Mouse (Mus musculus) C2C12 (cell line): Measurements from ENCODE around the gene Tiprl.
A peak's percentile ranks its signal among the peaks of the same experiment; 100 is the strongest.

Source experiments
- CEBPB ChIP-seq: IDR thresholded peaks from one replicate; pipeline ENCODE4 v1.6.1; 2011; ENCODE audit warnings: low read depth, mild to moderate bottlenecking, control low read depth, moderate library complexity
- CTCF ChIP-seq: IDR thresholded peaks from one replicate; pipeline ENCODE4 v1.5.1; 2011; ENCODE audit not compliant: control insufficient read depth, insufficient read depth, insufficient read length
- FOSL1 ChIP-seq: IDR thresholded peaks from one replicate; pipeline ENCODE4 v1.8.0; 2011; ENCODE audit warnings: mild to moderate bottlenecking, low read length; ENCODE audit not compliant: poor library complexity, insufficient read depth, severe bottlenecking
- MAX ChIP-seq: IDR thresholded peaks from one replicate; pipeline ENCODE4 v1.6.1; 2011; ENCODE audit warnings: mild to moderate bottlenecking, control low read depth
- MYOD1 ChIP-seq: IDR thresholded peaks from one replicate; pipeline ENCODE4 v1.6.1; 2011; ENCODE audit warnings: low read depth; ENCODE audit not compliant: control insufficient read depth, insufficient read length
- USF1 ChIP-seq: IDR thresholded peaks from one replicate; pipeline ENCODE4 v1.6.1; 2011; ENCODE audit warnings: low read depth, mild to moderate bottlenecking, control low read depth, moderate library complexity

DNA sequence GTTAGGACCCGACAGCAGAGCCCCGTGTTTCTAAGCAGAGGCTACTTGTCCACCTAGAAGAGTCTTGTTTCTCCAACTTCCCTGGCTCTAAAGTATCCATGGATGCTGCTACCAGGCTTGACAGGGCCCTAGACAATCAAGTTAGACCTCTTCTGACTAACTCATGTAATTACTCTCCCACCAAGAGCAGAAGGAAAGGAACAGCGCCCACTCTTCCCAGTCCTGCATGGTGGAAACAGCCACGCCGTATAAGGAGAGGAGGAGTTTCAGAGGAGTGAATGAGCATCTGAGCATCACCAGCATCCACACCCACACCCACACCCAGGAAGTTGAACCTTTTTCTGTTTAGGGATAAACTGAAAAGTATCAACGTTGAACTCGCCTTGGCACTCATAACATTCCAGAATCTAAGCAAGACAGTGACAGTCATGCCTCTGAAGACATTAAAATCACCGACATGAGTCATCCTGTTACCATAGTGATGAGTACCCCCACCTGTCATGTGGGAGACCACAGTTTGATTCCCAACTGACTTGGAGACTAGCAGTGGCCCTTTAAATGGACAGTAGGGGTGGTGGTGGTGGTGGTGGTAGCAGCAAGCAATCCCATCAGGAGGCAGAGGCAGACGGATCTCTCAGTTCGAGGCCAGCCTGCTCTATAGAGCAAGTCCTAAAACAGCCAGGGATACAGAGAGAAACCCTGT lies 46.1 kb downstream of the Tiprl start:
- no peak for TF ChIP-seq CTCF
- no peak for TF ChIP-seq USF1
- TF ChIP-seq CEBPB, result no peak
- TF ChIP-seq FOSL1, result no peak
- TF ChIP-seq MAX, result no peak
- TF ChIP-seq MYOD1, result peak; percentile 89
